Mouse (Mus musculus) intestine, embryonic 16.5 days (tissue): Measurements from ENCODE around the gene Exoc6. TPM values are rescaled to one million over a fixed set of nuclear protein-coding genes. Genes with fewer than 3 reads are reported as not detected.
"Not testable (repeated sequence)": the region's sequence is repeated elsewhere in the genome, so short reads cannot be mapped to it uniquely, and the experiment has no call there.

ENCODE experiments used
- ATAC-seq: fragments of 200-750 bp; cut with Nextera tagmentation; 2 replicates; pipeline ENCODE4 v1.8.0; 2017; ENCODE audit warnings: moderate TSS enrichment, moderate library complexity
- H3K27ac ChIP-seq: fragments of 300-500 bp; sonication (generic); 2 replicates; pipeline ENCODE4 v1.5.1; 2014; ENCODE audit warnings: mild to moderate bottlenecking, low read length
- H3K27me3 ChIP-seq: fragments of 300-500 bp; sonication (generic); replicated peaks from 2 replicates; pipeline ENCODE4 v1.6.1; 2014; ENCODE audit warnings: low read length, control low read depth, mixed read lengths; ENCODE audit not compliant: control insufficient read depth, insufficient read depth
- H3K36me3 ChIP-seq: fragments of 300-500 bp; sonication (generic); 2 replicates; pipeline ENCODE4 v1.6.1; 2014; ENCODE audit warnings: low read length, control low read depth; ENCODE audit not compliant: control insufficient read depth, insufficient read depth
- H3K4me1 ChIP-seq: fragments of 300-500 bp; sonication (generic); 2 replicates; pipeline ENCODE4 v1.6.1; 2014; ENCODE audit warnings: low read length, control low read depth, mixed read lengths; ENCODE audit not compliant: control insufficient read depth, insufficient read depth
- H3K4me2 ChIP-seq: fragments of 300-500 bp; sonication (generic); 2 replicates; pipeline ENCODE4 v1.6.1; 2014; ENCODE audit warnings: low read depth, low read length, control low read depth
- H3K4me3 ChIP-seq: fragments of 300-500 bp; sonication (generic); 2 replicates; pipeline ENCODE4 v1.5.1; 2014; ENCODE audit warnings: mild to moderate bottlenecking, low read length
- H3K9ac ChIP-seq: fragments of 300-500 bp; sonication (generic); 2 replicates; pipeline ENCODE4 v1.6.1; 2014; ENCODE audit warnings: low read depth, low read length
- H3K9me3 ChIP-seq: fragments of 300-500 bp; sonication (generic); 2 replicates; pipeline ENCODE4 v1.6.1; 2016; ENCODE audit warnings: low read length, control low read depth; ENCODE audit not compliant: control insufficient read depth
- WGBS: fragments of 180-500 bp; shearing (Covaris S2); extraction: QIAGEN DNeasy Blood & Tissue Kit; methylation state at CpG from one replicate; pipeline ENCODE4 v1.1.7; 2014; 5-methylcytosine and 5-hydroxymethylcytosine counted together
- polyA plus RNA-seq: library from polyadenylated mRNA; unstranded; fragments of >200 nt; fragmentation: Nextera tagmentation; extraction: Ambion mirVana; gene quantifications from 2 replicates; pipeline ENCODE4 v1.2.1, GENCODE M21; 2015

Exoc6 gene
- polyA plus RNA-seq, 1 experiment from 2014 or later = 21.7 TPM

- Histone ChIP-seq H3K9me3 (no peaks in the 10 kb centered on the region), H3K4me1 (no peaks in the 10 kb centered on the region), H3K4me2 (no peak overlapping the region), H3K4me3 (no peak overlapping the region), H3K27me3 (no peaks in the 10 kb centered on the region), H3K36me3 (no peaks in the 10 kb centered on the region), H3K9ac (no peak overlapping the region), H3K27ac (no peak overlapping the region)
- WGBS = 62% methylated on average over 15 of the region's 15 CpGs
- no peak for ATAC-seq
These were observed 26.7 kb upstream of the Exoc6 start for GRCm38 (mm10) chr19:37523280-37524062.

GRCm38 (mm10) chr19:37525925-37526324 lies 24.3 kb upstream of the Exoc6 start:
- Histone ChIP-seq H3K4me3 (no peak overlapping the region), H3K36me3 (no peaks in the 10 kb centered on the region), H3K9me3 (no peaks in the 10 kb centered on the region), H3K27ac (no peak overlapping the region), H3K9ac (no peak overlapping the region), H3K4me2 (no peak overlapping the region), H3K4me1 (no peaks in the 10 kb centered on the region), H3K27me3 (no peaks in the 10 kb centered on the region)
- WGBS = 77% methylated on average over 11 of the region's 11 CpGs
- ATAC-seq = no peak

- Histone ChIP-seq H3K27me3 (no peaks in the 10 kb centered on the region), H3K9ac (no peak overlapping the region), H3K4me3 (no peak overlapping the region), H3K27ac (no peak overlapping the region), H3K36me3 (no peaks in the 10 kb centered on the region), H3K9me3 (no peaks in the 10 kb centered on the region), H3K4me2 (no peak overlapping the region), H3K4me1 (no peaks in the 10 kb centered on the region)
- no peak for ATAC-seq
- WGBS = 41% methylated on average over 8 of the region's 8 CpGs
These were observed 23.4 kb upstream of the Exoc6 start for GRCm38 (mm10) chr19:37526768-37527167.

- not testable (repeated sequence) for H3K4me1 ChIP-seq, H3K36me3 ChIP-seq, H3K9ac ChIP-seq, H3K27me3 ChIP-seq, H3K27ac ChIP-seq, H3K9me3 ChIP-seq, H3K4me3 ChIP-seq, H3K4me2 ChIP-seq, ATAC-seq
- 91% methylated on average over 3 of the region's 3 CpGs for WGBS
These were observed 22.5 kb upstream of the Exoc6 start for GRCm38 (mm10) chr19:37527736-37528135.

GRCm38 (mm10) chr19:37528581-37528980 lies 21.6 kb upstream of the Exoc6 start:
- H3K4me3 ChIP-seq = no peak overlapping the region
- 38% methylated on average over 6 of the region's 6 CpGs for WGBS
- H3K27ac ChIP-seq = no peak overlapping the region

GRCm38 (mm10) chr19:37529296-37529695 lies 20.9 kb upstream of the Exoc6 start:
- Histone ChIP-seq H3K9me3 (no peaks in the 10 kb centered on the region), H3K36me3 (no peaks in the 10 kb centered on the region), H3K4me1 (no peaks in the 10 kb centered on the region), H3K9ac (no peak overlapping the region), H3K27me3 (no peaks in the 10 kb centered on the region), H3K27ac (no peak overlapping the region), H3K4me3 (no peak overlapping the region), H3K4me2 (no peak overlapping the region)
- ATAC-seq = no peak
- 87% methylated on average over 9 of the region's 9 CpGs for WGBS

More at GRCm38 (mm10) chr19:37528581-37528980, 21.6 kb upstream of the Exoc6 start:
- H3K4me1 ChIP-seq = no peaks in the 10 kb centered on the region
- no peaks in the 10 kb centered on the region for H3K27me3 ChIP-seq
- ATAC-seq = no peak
- H3K36me3 ChIP-seq = no peaks in the 10 kb centered on the region
- H3K4me2 ChIP-seq = no peak overlapping the region
- H3K9ac ChIP-seq = no peak overlapping the region
- no peaks in the 10 kb centered on the region for H3K9me3 ChIP-seq

GRCm38 (mm10) chr19:37529975-37530515 lies 20.2 kb upstream of the Exoc6 start:
- no peak for ATAC-seq
- no peak overlapping the region for H3K27ac ChIP-seq
- WGBS = 33% methylated on average over 7 of the region's 7 CpGs

GRCm38 (mm10) chr19:37530601-37531000 lies 19.6 kb upstream of the Exoc6 start:
- no peak for ATAC-seq
- Histone ChIP-seq H3K4me3 (no peak overlapping the region), H3K4me1 (no peaks in the 10 kb centered on the region), H3K9me3 (no peaks in the 10 kb centered on the region), H3K9ac (no peak overlapping the region), H3K4me2 (no peak overlapping the region), H3K27ac (no peak overlapping the region), H3K27me3 (no peaks in the 10 kb centered on the region), H3K36me3 (no peaks in the 10 kb centered on the region)
- WGBS = 76% methylated on average over 3 of the region's 3 CpGs

More at GRCm38 (mm10) chr19:37529975-37530515, 20.2 kb upstream of the Exoc6 start:
- Histone ChIP-seq H3K4me3 (no peak overlapping the region), H3K27me3 (no peaks in the 10 kb centered on the region), H3K36me3 (no peaks in the 10 kb centered on the region), H3K9me3 (no peaks in the 10 kb centered on the region), H3K9ac (no peak overlapping the region), H3K4me2 (no peak overlapping the region), H3K4me1 (no peaks in the 10 kb centered on the region)

GRCm38 (mm10) chr19:37531200-37531845 lies 18.9 kb upstream of the Exoc6 start:
- Histone ChIP-seq H3K27ac (no peak overlapping the region), H3K9me3 (no peaks in the 10 kb centered on the region), H3K4me1 (no peaks in the 10 kb centered on the region), H3K4me3 (no peak overlapping the region), H3K27me3 (no peaks in the 10 kb centered on the region), H3K4me2 (no peak overlapping the region), H3K36me3 (no peaks in the 10 kb centered on the region), H3K9ac (no peak overlapping the region)
- no peak for ATAC-seq
- 61% methylated on average over 7 of the region's 7 CpGs for WGBS
